Mouse (Mus musculus): ENCODE data around the gene Oxnad1.
A peak's percentile ranks its signal among the peaks of the same experiment; 100 is the strongest.
"Not testable (repeated sequence)": the region's sequence is repeated elsewhere in the genome, so short reads cannot be mapped to it uniquely, and the experiment has no call there.

The Oxnad1 gene

GRCm38 (mm10) chr14:32091124-32091523, 6.0 kb downstream of the Oxnad1 start:
- DNase-seq (ENCODE audit: low spot score) = no peak

- DNase-seq (ENCODE audit: low spot score) = no peak
These were observed 6.5 kb downstream of the Oxnad1 start for GRCm38 (mm10) chr14:32091704-32092103.

GRCm38 (mm10) chr14:32093018-32093417, 7.8 kb downstream of the Oxnad1 start:
- no peak for DNase-seq (ENCODE audit: low spot score)

- DNase-seq (ENCODE audit: low spot score) = no peak
These were observed 8.4 kb downstream of the Oxnad1 start for GRCm38 (mm10) chr14:32093500-32094117.

GRCm38 (mm10) chr14:32095646-32096045, 10.5 kb downstream of the Oxnad1 start:
- DNase-seq (ENCODE audit: low spot score) = no peak

- no peak for DNase-seq (ENCODE audit: low spot score)
These were observed 11.6 kb downstream of the Oxnad1 start for GRCm38 (mm10) chr14:32096740-32097139.

- no peak for DNase-seq (ENCODE audit: low spot score)
These were observed 12.5 kb downstream of the Oxnad1 start for GRCm38 (mm10) chr14:32097691-32098090.

- DNase-seq (ENCODE audit: low spot score) = no peak
These were observed 13.8 kb downstream of the Oxnad1 start for GRCm38 (mm10) chr14:32098951-32099350.

GRCm38 (mm10) chr14:32103556-32103955, 18.4 kb downstream of the Oxnad1 start:
- no peak for DNase-seq (ENCODE audit: low spot score)

GRCm38 (mm10) chr14:32105663-32106062, 20.5 kb downstream of the Oxnad1 start:
- no peak for DNase-seq (ENCODE audit: low spot score)

GRCm38 (mm10) chr14:32106911-32107310, 21.7 kb downstream of the Oxnad1 start:
- DNase-seq (ENCODE audit: low spot score) = no peak

- not testable (repeated sequence) for DNase-seq (ENCODE audit: low spot score)
These were observed 26.9 kb downstream of the Oxnad1 start for GRCm38 (mm10) chr14:32112124-32112523.

GRCm38 (mm10) chr14:32120940-32121919, 36.1 kb downstream of the Oxnad1 start:
- no peak for DNase-seq (ENCODE audit: low spot score)

GRCm38 (mm10) chr14:32121920-32122315, 36.7 kb downstream of the Oxnad1 start:
- DNase-seq (ENCODE audit: low spot score) = peak; percentile 29

GRCm38 (mm10) chr14:32124261-32124660, 39.1 kb downstream of the Oxnad1 start:
- DNase-seq (ENCODE audit: low spot score) = no peak

GRCm38 (mm10) chr14:32125256-32125655, 40.1 kb downstream of the Oxnad1 start:
- DNase-seq (ENCODE audit: low spot score) = not testable (repeated sequence)

- DNase-seq (ENCODE audit: low spot score) = no peak
These were observed 43.2 kb downstream of the Oxnad1 start for GRCm38 (mm10) chr14:32128409-32128808.

- DNase-seq (ENCODE audit: low spot score) = no peak
These were observed 46.7 kb downstream of the Oxnad1 start for GRCm38 (mm10) chr14:32131836-32132235.

GRCm38 (mm10) chr14:32134293-32134692, 49.1 kb downstream of the Oxnad1 start:
- no peak for DNase-seq (ENCODE audit: low spot score)

GRCm38 (mm10) chr14:32136467-32136866, 51.3 kb downstream of the Oxnad1 start:
- DNase-seq (ENCODE audit: low spot score) = not testable (repeated sequence)

- no peak for DNase-seq (ENCODE audit: low spot score)
These were observed 55.3 kb downstream of the Oxnad1 start for GRCm38 (mm10) chr14:32140359-32140965.

GRCm38 (mm10) chr14:32141723-32142122, 56.5 kb downstream of the Oxnad1 start, which contains the start of gene Msmb:
Gene Msmb (plus strand): TSS chr14:32142023.
- no peak for DNase-seq (ENCODE audit: low spot score)

- DNase-seq (ENCODE audit: low spot score) = no peak
These were observed 59.6 kb downstream of the Oxnad1 start for GRCm38 (mm10) chr14:32144734-32145133.
